Mouse (Mus musculus): ENCODE measurements around the gene Ranbp1. TPM values are rescaled to one million over a fixed set of nuclear protein-coding genes. Genes with fewer than 3 reads are reported as not detected.

The Ranbp1 gene
- total RNA-seq, 2 experiments from 2014 or later, result 84.7 to 92.5 TPM

GRCm38 (mm10) chr16:18235389-18236065 is 13.0 kb downstream of the Ranbp1 start:
- intact Hi-C loops (cut with DNase I), result loop anchor here (1.0 to 10.0 kb wide), 3 partner anchors 13 to 389 kb away; partner anchors contain the start of genes Gm49601, Gp1bb, Ranbp1 and Sept5

DNA sequence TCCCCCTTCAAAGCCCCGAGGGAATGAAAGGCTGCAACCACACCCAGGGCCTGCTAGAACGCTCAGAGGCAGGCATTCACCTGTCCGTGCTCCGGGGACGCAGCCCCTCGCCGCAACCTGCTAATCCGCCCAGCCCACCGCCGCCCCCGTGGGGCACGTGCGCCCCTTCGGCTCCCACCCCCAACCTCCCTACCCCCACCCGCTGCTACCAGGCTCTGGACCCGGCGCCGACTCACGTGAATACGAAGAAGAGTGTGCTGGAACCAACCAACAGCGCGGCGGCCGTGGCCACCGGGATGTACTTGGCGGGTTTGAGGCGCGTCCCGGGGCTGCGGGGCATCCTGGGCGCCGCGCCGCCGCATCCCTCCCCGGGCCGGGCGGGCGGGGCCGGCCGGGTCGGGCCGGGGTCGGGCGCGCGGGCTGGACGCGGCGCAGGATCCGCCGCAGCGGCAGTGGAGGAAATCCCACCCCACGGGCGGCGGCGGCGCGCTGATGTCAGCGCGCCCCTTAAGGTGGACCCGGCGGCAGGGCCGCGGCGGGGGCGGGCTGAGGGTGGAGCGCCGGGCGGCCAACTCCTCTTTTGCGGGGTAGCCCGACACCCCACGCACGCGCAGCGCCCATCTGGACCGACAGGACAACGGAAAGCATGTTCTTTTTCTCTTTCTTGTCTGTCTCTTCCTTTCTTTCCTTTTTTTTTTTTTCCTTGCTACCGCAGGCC is 13.7 kb downstream of the Ranbp1 start, which contains the start of gene Zdhhc8:
Zdhhc8 (minus strand) TSS at position 466 of the 718 bp plus-strand sequence.
- DNase-seq (ENCODE audit: low spot score in 2 of 2), result peak; percentile 81 to 86
- intact Hi-C loops (cut with DNase I), result loop anchor here (1.0 to 10.0 kb wide), 3 partner anchors 13 to 390 kb away; partner anchors contain the start of genes Gm49601, Gp1bb, Ranbp1 and Sept5

More at GRCm38 (mm10) chr16:18235389-18236065, 13.0 kb downstream of the Ranbp1 start:
- DNase-seq (ENCODE audit: low spot score in 2 of 2), result peak; percentile 75 to 81

DNA sequence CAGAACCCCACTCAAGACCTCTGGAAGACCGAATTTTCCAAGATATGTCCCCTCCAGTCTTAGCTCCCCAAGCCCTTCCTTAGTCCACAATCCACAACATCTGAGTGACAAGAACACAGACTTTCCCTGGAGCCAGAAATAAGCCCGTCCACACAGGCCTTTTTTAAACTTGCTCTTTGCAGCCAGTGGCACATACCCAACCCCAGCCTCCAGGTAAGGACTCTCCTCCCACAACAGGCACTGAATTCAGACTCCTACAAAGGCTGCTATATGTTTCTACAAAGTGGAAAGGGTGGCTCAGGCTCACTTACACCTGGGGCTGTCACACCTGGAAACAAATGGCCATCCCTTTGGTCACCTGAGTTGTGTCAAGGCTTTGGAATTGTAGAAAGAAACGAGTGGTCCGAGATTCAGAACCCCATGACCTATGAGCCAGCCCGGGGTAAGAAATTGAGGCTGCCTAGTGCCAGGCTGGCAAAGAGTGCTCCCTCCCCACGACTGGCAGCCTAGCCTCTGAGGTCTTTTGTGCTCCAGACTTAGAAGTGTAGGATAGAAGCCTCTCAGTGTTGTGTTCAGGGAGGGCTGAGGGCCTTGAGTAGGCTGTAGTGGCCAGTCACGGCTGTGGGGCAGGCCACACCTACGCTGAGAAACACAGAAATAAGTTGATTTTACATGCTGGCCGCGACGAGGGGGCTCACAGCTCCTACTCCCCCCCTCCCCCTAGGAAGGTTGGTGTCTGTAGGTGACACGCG is 14.4 kb downstream of the Ranbp1 start:
- DNase-seq (ENCODE audit: low spot score in 2 of 2), result peak in 1 of 2 experiments; percentile 67
- intact Hi-C loops (cut with DNase I), result loop anchor here (10.0 kb wide), 2 partner anchors 309 to 391 kb away; partner anchors contain the start of genes Gm49601, Gp1bb, Sept5 and Slc25a1

DNA sequence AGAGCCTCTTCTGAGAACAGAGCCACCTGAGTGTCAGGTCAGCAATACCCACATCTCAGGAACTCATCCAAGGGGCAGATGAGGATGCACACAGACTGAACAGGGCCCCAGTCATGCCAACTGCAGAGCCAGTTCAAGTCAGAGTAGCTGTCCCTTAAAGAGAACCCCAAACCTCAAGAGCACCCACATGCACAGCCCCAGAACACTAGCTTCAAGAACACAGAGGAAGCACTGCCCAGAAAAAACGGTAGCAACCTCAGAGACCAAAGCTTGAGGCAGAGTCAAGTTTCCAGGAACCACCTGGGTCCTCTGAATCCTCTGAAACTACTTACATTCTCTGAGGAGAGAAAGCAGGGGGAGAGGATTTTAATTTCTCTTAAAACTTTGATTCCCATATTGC is 15.1 kb downstream of the Ranbp1 start:
- DNase-seq (ENCODE audit: low spot score in 2 of 2), result no peak
- intact Hi-C loops (cut with DNase I), result loop anchor here (10.0 kb wide), 2 partner anchors 309 to 391 kb away; partner anchors contain the start of genes Gm49601, Gp1bb, Sept5 and Slc25a1

DNA sequence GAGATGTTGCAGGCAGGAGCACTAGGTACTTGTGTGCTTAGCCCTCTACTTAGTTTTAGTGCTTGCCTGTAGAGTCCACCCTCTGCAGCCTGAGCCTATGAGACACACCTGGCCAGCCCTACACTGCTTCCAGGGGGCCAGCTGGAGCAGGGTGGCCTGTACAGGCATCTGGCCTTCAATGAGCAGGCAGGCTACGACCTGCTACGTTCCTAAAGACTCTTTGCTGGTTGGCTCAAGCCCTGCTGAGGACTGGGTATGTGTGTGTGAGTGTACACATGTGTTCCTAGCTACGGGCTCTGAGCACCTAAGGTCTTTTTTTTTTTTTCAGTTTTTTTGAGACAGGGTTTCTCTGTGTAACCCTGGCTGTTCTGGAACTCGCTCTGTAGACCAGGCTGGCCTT is 17.1 kb downstream of the Ranbp1 start:
- intact Hi-C loops (cut with DNase I), result loop anchor here (10.0 kb wide), 2 partner anchors 307 to 393 kb away; partner anchors contain the start of genes Gm49601, Gp1bb, Sept5 and Slc25a1
- no peak for DNase-seq (ENCODE audit: low spot score in 2 of 2)

GRCm38 (mm10) chr16:18231047-18231446 is 17.5 kb downstream of the Ranbp1 start:
- no peak for DNase-seq (ENCODE audit: low spot score in 2 of 2)
- intact Hi-C loops (cut with DNase I), result loop anchor here (10.0 kb wide), 2 partner anchors 306 to 394 kb away; partner anchors contain the start of genes Gm49601, Gp1bb, Sept5 and Slc25a1

DNA sequence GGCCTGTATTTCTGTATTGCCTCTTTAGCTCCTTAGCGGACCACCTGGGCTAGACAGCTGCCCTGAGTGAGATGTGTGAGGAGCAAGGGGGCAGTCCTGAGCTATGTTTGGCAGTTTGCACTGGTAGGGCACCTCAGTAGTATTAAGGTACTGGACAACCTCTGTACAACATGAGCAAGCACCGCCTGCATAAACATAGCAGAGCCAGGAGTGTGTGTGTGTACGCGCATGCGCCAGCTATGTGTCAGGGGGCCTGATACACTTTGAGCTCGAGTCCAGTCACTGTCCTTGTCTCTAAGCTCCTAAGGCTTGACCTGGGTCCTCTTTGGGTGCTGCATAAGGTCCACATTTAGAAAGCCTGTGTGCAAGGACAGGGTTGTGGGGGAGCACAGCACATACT is 17.9 kb downstream of the Ranbp1 start:
- intact Hi-C loops (cut with DNase I), result loop anchor here (10.0 kb wide), 2 partner anchors 306 to 394 kb away; partner anchors contain the start of genes Gm49601, Gp1bb, Sept5 and Slc25a1
- DNase-seq (ENCODE audit: low spot score in 2 of 2), result no peak

- peak; percentile 84 to 97 for DNase-seq (ENCODE audit: low spot score in 2 of 2)
- intact Hi-C loops (cut with DNase I), result loop anchor here (10.0 kb wide), 2 partner anchors 305 to 395 kb away; partner anchors contain the start of genes Gm49601, Gp1bb, Sept5 and Slc25a1
Measured at GRCm38 (mm10) chr16:18229622-18230021, 18.9 kb downstream of the Ranbp1 start.

- intact Hi-C loops (cut with DNase I), result no loop called here
Measured at GRCm38 (mm10) chr16:18228856-18229255, 19.7 kb downstream of the Ranbp1 start.

GRCm38 (mm10) chr16:18227897-18228422 is 20.6 kb downstream of the Ranbp1 start:
- intact Hi-C loops (cut with DNase I), result no loop called here
- DNase-seq (ENCODE audit: low spot score in 2 of 2), result no peak

More at GRCm38 (mm10) chr16:18228856-18229255, 19.7 kb downstream of the Ranbp1 start:
- no peak for DNase-seq (ENCODE audit: low spot score in 2 of 2)

DNA sequence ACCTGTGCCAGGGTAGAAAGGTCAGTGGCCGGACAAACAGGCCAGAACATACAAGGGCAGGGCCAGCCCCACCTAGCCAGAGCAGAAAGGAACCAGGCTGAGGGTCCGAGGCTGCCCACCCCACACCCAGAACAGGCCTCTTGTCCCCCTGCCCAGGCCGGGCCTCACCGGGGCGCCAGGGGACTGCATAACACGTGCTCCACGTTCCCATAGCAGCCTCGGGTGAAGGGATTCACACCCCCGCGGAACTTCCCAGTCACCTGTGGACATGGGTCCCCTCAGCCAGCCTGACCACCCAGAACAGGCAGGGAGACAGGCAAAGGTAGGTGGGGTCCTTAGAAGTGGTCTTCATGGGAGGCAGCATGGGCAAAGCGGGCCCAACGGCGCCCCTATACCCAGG is 21.3 kb downstream of the Ranbp1 start:
- no peak for DNase-seq (ENCODE audit: low spot score in 2 of 2)
- intact Hi-C loops (cut with DNase I), result no loop called here

GRCm38 (mm10) chr16:18222188-18222587 is 26.3 kb downstream of the Ranbp1 start:
- intact Hi-C loops (cut with DNase I), result no loop called here
- no peak for DNase-seq (ENCODE audit: low spot score in 2 of 2)

DNA sequence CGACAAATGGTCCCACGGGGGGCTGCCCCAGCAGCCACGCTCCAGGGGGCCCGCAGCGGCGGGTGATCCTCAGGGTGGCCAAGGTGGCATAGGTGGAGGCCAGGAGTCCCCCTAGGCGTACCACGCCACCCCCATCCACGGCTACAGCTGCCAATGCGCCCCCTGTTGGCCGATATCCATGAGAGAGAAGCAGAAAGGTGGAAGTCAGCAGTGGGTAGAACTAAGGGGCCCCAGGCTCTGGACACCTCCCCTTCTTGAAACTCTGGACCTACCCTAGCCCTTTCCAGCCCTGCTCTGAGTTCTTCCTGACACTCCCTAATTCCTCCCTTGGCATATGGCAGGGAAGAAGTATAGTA is 27.0 kb downstream of the Ranbp1 start:
- DNase-seq (ENCODE audit: low spot score in 2 of 2), result no peak
- intact Hi-C loops (cut with DNase I), result no loop called here

GRCm38 (mm10) chr16:18220856-18221542 is 27.5 kb downstream of the Ranbp1 start:
- intact Hi-C loops (cut with DNase I), result no loop called here
- no peak for DNase-seq (ENCODE audit: low spot score in 2 of 2)

- intact Hi-C loops (cut with DNase I), result no loop called here
Measured at GRCm38 (mm10) chr16:18220001-18220400, 28.5 kb downstream of the Ranbp1 start.

DNA sequence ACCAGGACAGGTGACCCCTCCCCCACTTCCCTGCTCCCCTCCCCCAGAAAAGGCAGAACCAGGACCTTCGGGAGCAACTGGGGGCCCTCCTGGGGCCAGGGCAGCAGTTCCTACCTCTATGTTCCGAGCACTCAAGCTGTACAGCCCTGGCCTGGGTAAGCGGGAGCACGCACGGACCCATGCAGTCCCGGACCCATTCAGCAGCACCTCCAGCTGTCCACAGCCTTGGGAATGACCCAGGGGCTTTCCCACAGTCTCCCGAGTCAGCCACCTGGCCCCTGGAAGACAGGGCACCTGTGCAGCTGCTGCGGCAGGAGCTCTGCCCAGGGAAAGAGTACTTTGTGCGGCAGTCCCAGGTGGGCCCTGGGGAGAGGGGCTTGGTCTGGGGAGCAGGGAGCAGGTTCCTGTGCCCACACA is 29.9 kb downstream of the Ranbp1 start:
- no peak for DNase-seq (ENCODE audit: low spot score in 2 of 2)
- intact Hi-C loops (cut with DNase I), result no loop called here

More at GRCm38 (mm10) chr16:18220001-18220400, 28.5 kb downstream of the Ranbp1 start:
- peak in 1 of 2 experiments; percentile 65 for DNase-seq (ENCODE audit: low spot score in 2 of 2)

GRCm38 (mm10) chr16:18217579-18217978 is 31.0 kb downstream of the Ranbp1 start, which contains the start of gene Ccdc188:
Ccdc188 (plus strand) TSS chr16:18217879.
- DNase-seq (ENCODE audit: low spot score in 2 of 2), result no peak
- intact Hi-C loops (cut with DNase I), result no loop called here

DNA sequence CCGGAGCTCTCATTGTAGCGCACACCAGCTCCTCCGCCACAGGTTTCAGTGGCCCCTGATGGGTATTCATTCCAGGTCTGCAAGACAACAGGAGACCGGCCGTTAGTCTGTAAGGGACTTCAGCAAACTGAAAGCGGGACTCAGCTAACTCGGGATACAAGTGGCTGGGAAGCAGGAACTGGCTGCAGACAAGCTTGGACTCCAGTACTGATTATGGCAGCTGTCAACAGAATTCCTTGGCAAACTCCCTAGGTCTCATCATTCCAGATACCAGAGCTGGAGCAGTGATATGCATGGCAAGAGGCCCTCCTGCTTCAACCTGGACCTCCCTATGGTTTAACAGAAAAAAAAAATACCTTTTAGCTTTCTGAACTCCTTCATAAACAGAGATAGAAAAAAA is 33.7 kb downstream of the Ranbp1 start:
- intact Hi-C loops (cut with DNase I), result loop anchor here (5.0 kb wide), 1 partner anchor 43 kb away; no protein-coding TSS in a partner anchor
- DNase-seq (ENCODE audit: low spot score in 2 of 2), result no peak
